10 mouse cellular contexts compared by ENCODE assay signal in genomic region chr10:76905935-76906341, GRCm38 (mm10). TPM values are rescaled to one million over a fixed set of nuclear protein-coding genes. Genes with fewer than 3 reads are reported as not detected.
DNase-seq lines count a peak whose midpoint lies in the region; ATAC-seq lines count a peak whose summit lies in the region.
"Had no signal": no experiment of that assay in that cellular context is flagged by ENCODE, and none has a peak within 500 bp of the region (broad histone marks: within the 10 kb centered on the region; RNA-seq: fewer than 3 reads in every experiment).

No protein-coding gene starts in this region.

- H3K9me3 ChIP-seq in embryonic facial prominence, embryonic 15.5 days (replicated peaks) = no peaks in the 10 kb centered on the region
- no peaks in the 10 kb centered on the region for H3K9me3 ChIP-seq in intestine, embryonic 14.5 days (ENCODE audit: control insufficient read depth, low read length)
- H3K9me3 ChIP-seq: hindbrain, embryonic 15.5 days had no signal

- H3K4me2 ChIP-seq in embryonic facial prominence, embryonic 15.5 days (replicated peaks) = no peak overlapping the region
- H3K4me2 ChIP-seq in intestine, embryonic 14.5 days (ENCODE audit: low read length) = peak overlapping the region; percentile 20
- H3K4me2 ChIP-seq: hindbrain, embryonic 15.5 days had no signal

- peak; percentile 18 to 24 for DNase-seq in cerebellum, postnatal 10 days
- no peak for DNase-seq in cerebellum, adult 18-20 months
- peak; percentile 69 for DNase-seq in intestine, embryonic 14.5 days (ENCODE audit: low spot score)
- peak; percentile 62 for DNase-seq in lung, postnatal 10 days
- no peak for DNase-seq in urinary bladder, adult 18-20 months (ENCODE audit: low spot score in 2 of 2)
- DNase-seq in left cerebral cortex, adult 11 months (ENCODE audit: low spot score) = no peak

- H3K9ac ChIP-seq in embryonic facial prominence, embryonic 15.5 days = no peak overlapping the region
- no peak overlapping the region for H3K9ac ChIP-seq in intestine, embryonic 14.5 days (ENCODE audit: low read length)
- H3K9ac ChIP-seq: hindbrain, embryonic 15.5 days had no signal

- 74% methylated on average over 14 of the region's 14 CpGs for WGBS in embryonic facial prominence, embryonic 15.5 days
- WGBS in intestine, embryonic 14.5 days = 35% methylated on average over 14 of the region's 14 CpGs

- no peaks in the 10 kb centered on the region for H3K27me3 ChIP-seq in embryonic facial prominence, embryonic 15.5 days
- H3K27me3 ChIP-seq in intestine, embryonic 14.5 days (replicated peaks; ENCODE audit: control insufficient read depth, insufficient read depth, low read length) = no peaks in the 10 kb centered on the region
- H3K27me3 ChIP-seq: hindbrain, embryonic 15.5 days had no signal

- no peaks in the 10 kb centered on the region for H3K36me3 ChIP-seq in embryonic facial prominence, embryonic 15.5 days
- no peaks in the 10 kb centered on the region for H3K36me3 ChIP-seq in intestine, embryonic 14.5 days (ENCODE audit: control insufficient read depth, insufficient read depth, low read length)
- H3K36me3 ChIP-seq: hindbrain, embryonic 15.5 days had no signal

- H3K27ac ChIP-seq in embryonic facial prominence, embryonic 15.5 days (replicated peaks) = peak overlapping the region; percentile 11; the same call in 1 of the 2 replicates
- H3K27ac ChIP-seq in intestine, embryonic 14.5 days (ENCODE audit: low read depth) = peak overlapping the region; percentile 74

- ATAC-seq in embryonic facial prominence, embryonic 15.5 days (ENCODE audit: insufficient number of reproducible peaks, low FRiP score, low TSS enrichment, low read depth) = no peak
- peak; percentile 47 for ATAC-seq in intestine, embryonic 14.5 days (replicated peaks; ENCODE audit: low FRiP score, low TSS enrichment, low read depth)
- ATAC-seq in frontal cortex, adult (ENCODE audit: low TSS enrichment) = no peak

- H3K4me3 ChIP-seq in embryonic facial prominence, embryonic 15.5 days (replicated peaks) = no peak overlapping the region
- no peak overlapping the region for H3K4me3 ChIP-seq in intestine, embryonic 14.5 days (ENCODE audit: low read depth, low read length)
- H3K4me3 ChIP-seq: hindbrain, embryonic 15.5 days; myocyte had no signal

- peaks cover 27% of the 10 kb centered on the region for H3K4me1 ChIP-seq in embryonic facial prominence, embryonic 15.5 days
- peaks cover 30% of the 10 kb centered on the region for H3K4me1 ChIP-seq in intestine, embryonic 14.5 days (replicated peaks; ENCODE audit: control insufficient read depth, insufficient read depth, low read length)

RNA-seq across cellular contexts. Expression of gene Pcbp3, which starts 55.7 kb away (rescaled TPM):
- polyA plus RNA-seq in embryonic facial prominence, embryonic 15.5 days (2015; fragmentation: Nextera tagmentation; extraction: Ambion mirVana) = 26.8 and 27.7 TPM in 2 replicates
- 29.0 and 30.3 TPM in 2 replicates for polyA plus RNA-seq in intestine, embryonic 14.5 days (2014; fragmentation: Nextera tagmentation; extraction: Ambion mirVana)

Comparison
In these comparisons a context has a peak if more than half of its experiments do, and no peak if none do; other contexts are left out.
1. DNase-seq: peak in cerebellum, postnatal 10 days (2 of 2), intestine, embryonic 14.5 days (single experiment) and lung, postnatal 10 days (single experiment); none in cerebellum, adult 18-20 months (0 of 2), urinary bladder, adult 18-20 months (0 of 2) and left cerebral cortex, adult 11 months (single experiment).